Mouse (Mus musculus) gastrocnemius, adult 18-20 months (tissue): Measurements from ENCODE around the gene Myh2. TPM values are rescaled to one million over a fixed set of nuclear protein-coding genes. Genes with fewer than 3 reads are reported as not detected.
A peak's percentile ranks its signal among the peaks of the same experiment; 100 is the strongest.

ENCODE experiments used
- DNase-seq: peaks from one replicate; pipeline ENCODE4 v3.0.0; 2021; ENCODE audit warnings: low spot score
- long read RNA-seq, 2 experiments: library from polyadenylated mRNA; stranded (forward); transcript quantifications; one replicate each; pipeline ENCODE4 v2.0.0; 2021
- total RNA-seq, 2 experiments: library from RNA; stranded (reverse); gene quantifications; 2 replicates each; pipeline ENCODE4 v1.2.3; 2021

The Myh2 gene
- 1,000 to 10,000 TPM; 2,421 to 2,564 TPM for total RNA-seq
- long read RNA-seq, experiment 1, full-length matches to known transcripts: 91 of 224 reads
- long read RNA-seq, experiment 1, partial matches to known transcripts: 128 of 224 reads
- long read RNA-seq, experiment 1, other reads (novel, unspliced or antisense): 5 of 224 reads
- long read RNA-seq, experiment 2, full-length matches to known transcripts: 109 of 349 reads
- long read RNA-seq, experiment 2, partial matches to known transcripts: 227 of 349 reads
- long read RNA-seq, experiment 2, other reads (novel, unspliced or antisense): 13 of 349 reads

- no peak for DNase-seq
These were observed at the start of gene Myh2 for GRCm38 (mm10) chr11:67170727-67171126. Gene Myh2 (plus strand): TSS chr11:67171027.

- no peak for DNase-seq
These were observed 45.9 kb upstream of the Myh2 start for GRCm38 (mm10) chr11:67124943-67125342.

GRCm38 (mm10) chr11:67125361-67125760 lies 45.5 kb upstream of the Myh2 start:
- peak; percentile 86 for DNase-seq

- DNase-seq: no peak
These were observed 37.3 kb upstream of the Myh2 start for GRCm38 (mm10) chr11:67133526-67133925.

- no peak for DNase-seq
These were observed 36.2 kb upstream of the Myh2 start for GRCm38 (mm10) chr11:67134654-67135053.

GRCm38 (mm10) chr11:67135532-67135931 lies 35.3 kb upstream of the Myh2 start:
- DNase-seq: no peak

- DNase-seq: peak; percentile 69
These were observed 31.3 kb upstream of the Myh2 start for GRCm38 (mm10) chr11:67139556-67139955.

GRCm38 (mm10) chr11:67140175-67140574 lies 30.7 kb upstream of the Myh2 start:
- DNase-seq: no peak

GRCm38 (mm10) chr11:67141031-67141430 lies 29.8 kb upstream of the Myh2 start:
- DNase-seq: peak; percentile 59

- DNase-seq: no peak
These were observed 28.8 kb upstream of the Myh2 start for GRCm38 (mm10) chr11:67142047-67142446.

- no peak for DNase-seq
These were observed 27.8 kb upstream of the Myh2 start for GRCm38 (mm10) chr11:67143065-67143464.

- no peak for DNase-seq
These were observed 26.8 kb upstream of the Myh2 start for GRCm38 (mm10) chr11:67143863-67144498.

GRCm38 (mm10) chr11:67144559-67145265 lies 26.1 kb upstream of the Myh2 start:
- DNase-seq: peak; percentile 71

- no peak for DNase-seq
These were observed 25.1 kb upstream of the Myh2 start for GRCm38 (mm10) chr11:67145482-67146408.

- DNase-seq: no peak
These were observed 24.2 kb upstream of the Myh2 start for GRCm38 (mm10) chr11:67146409-67147282.

- DNase-seq: no peak
These were observed 23.4 kb upstream of the Myh2 start for GRCm38 (mm10) chr11:67147283-67147921.

- DNase-seq: no peak
These were observed 22.4 kb upstream of the Myh2 start for GRCm38 (mm10) chr11:67148286-67149012.

- no peak for DNase-seq
These were observed 20.6 kb upstream of the Myh2 start for GRCm38 (mm10) chr11:67150237-67150636.

- DNase-seq: no peak
These were observed 19.7 kb upstream of the Myh2 start for GRCm38 (mm10) chr11:67151159-67151558.
